Mouse (Mus musculus): ENCODE results near the gene Ttc24. TPM values are rescaled to one million over a fixed set of nuclear protein-coding genes. Genes with fewer than 3 reads are reported as not detected.

Gene Ttc24
- polyA plus RNA-seq, 1 experiment from 2014 or later, result 0.69 TPM

- peak; percentile 88 for DNase-seq (ENCODE audit: low spot score)
Observed at GRCm38 (mm10) chr3:88081345-88082223, 3.5 kb upstream of the Ttc24 start, which contains the start of gene Iqgap3. TSS of gene Iqgap3 (plus strand) at chr3:88081971.

- no peak for DNase-seq (ENCODE audit: low spot score)
Observed at GRCm38 (mm10) chr3:88077441-88077840, 663 bp downstream of the Ttc24 start.

GRCm38 (mm10) chr3:88074766-88075165, 3.3 kb downstream of the Ttc24 start:
- DNase-seq (ENCODE audit: low spot score), result no peak

GRCm38 (mm10) chr3:88074351-88074750, 3.8 kb downstream of the Ttc24 start:
- no peak for DNase-seq (ENCODE audit: low spot score)

GRCm38 (mm10) chr3:88073631-88074030, 4.5 kb downstream of the Ttc24 start:
- no peak for DNase-seq (ENCODE audit: low spot score)

GRCm38 (mm10) chr3:88071783-88072182, 6.3 kb downstream of the Ttc24 start:
- DNase-seq (ENCODE audit: low spot score), result peak; percentile 76

- no peak for DNase-seq (ENCODE audit: low spot score)
Observed at GRCm38 (mm10) chr3:88068386-88068785, 9.7 kb downstream of the Ttc24 start.

GRCm38 (mm10) chr3:88057902-88058696, 20.0 kb downstream of the Ttc24 start, which contains the start of gene Naxe:
TSS of gene Naxe (minus strand) at chr3:88058495.
- DNase-seq (ENCODE audit: low spot score), result peak; percentile 86

- DNase-seq (ENCODE audit: low spot score), result no peak
Observed at GRCm38 (mm10) chr3:88057030-88057429, 21.1 kb downstream of the Ttc24 start.

GRCm38 (mm10) chr3:88049532-88049931, 28.6 kb downstream of the Ttc24 start:
- DNase-seq (ENCODE audit: low spot score), result no peak

- peak; percentile 96 for DNase-seq (ENCODE audit: low spot score)
Observed at GRCm38 (mm10) chr3:88042661-88043421, 35.3 kb downstream of the Ttc24 start, which contains the start of gene Gpatch4. TSS of gene Gpatch4 (plus strand) at chr3:88043108.

- DNase-seq (ENCODE audit: low spot score), result no peak
Observed at GRCm38 (mm10) chr3:88035561-88036293, 42.4 kb downstream of the Ttc24 start.

GRCm38 (mm10) chr3:88033506-88033905, 44.6 kb downstream of the Ttc24 start:
- no peak for DNase-seq (ENCODE audit: low spot score)

- peak; percentile 26 for DNase-seq (ENCODE audit: low spot score)
Observed at GRCm38 (mm10) chr3:88030608-88031395, 47.3 kb downstream of the Ttc24 start.

- DNase-seq (ENCODE audit: low spot score), result peak; percentile 26
Observed at GRCm38 (mm10) chr3:88027434-88028186, 50.5 kb downstream of the Ttc24 start, which contains the start of gene Hapln2. TSS of gene Hapln2 (minus strand) at chr3:88027583.

- DNase-seq (ENCODE audit: low spot score), result no peak
Observed at GRCm38 (mm10) chr3:88026823-88027222, 51.3 kb downstream of the Ttc24 start.

- no peak for DNase-seq (ENCODE audit: low spot score)
Observed at GRCm38 (mm10) chr3:88023192-88024074, 54.7 kb downstream of the Ttc24 start.

Measured in thymus, postnatal 0 days (tissue).